Mouse (Mus musculus): Measurements from ENCODE around the gene Dmrtc1c2. TPM values are rescaled to one million over a fixed set of nuclear protein-coding genes. Genes with fewer than 3 reads are reported as not detected.

The Dmrtc1c2 gene
- polyA plus RNA-seq (2017; shearing (Covaris generic)): not detected

GRCm38 (mm10) chrX:102854516-102854915, at the start of gene Dmrtc1c2:
Gene Dmrtc1c2 (minus strand): TSS chrX:102854616.

GRCm38 (mm10) chrX:102867871-102868270, 13.5 kb upstream of the Dmrtc1c2 start, which contains the start of gene 1700031F05Rik:
Gene 1700031F05Rik (minus strand): TSS chrX:102867971.

DNA sequence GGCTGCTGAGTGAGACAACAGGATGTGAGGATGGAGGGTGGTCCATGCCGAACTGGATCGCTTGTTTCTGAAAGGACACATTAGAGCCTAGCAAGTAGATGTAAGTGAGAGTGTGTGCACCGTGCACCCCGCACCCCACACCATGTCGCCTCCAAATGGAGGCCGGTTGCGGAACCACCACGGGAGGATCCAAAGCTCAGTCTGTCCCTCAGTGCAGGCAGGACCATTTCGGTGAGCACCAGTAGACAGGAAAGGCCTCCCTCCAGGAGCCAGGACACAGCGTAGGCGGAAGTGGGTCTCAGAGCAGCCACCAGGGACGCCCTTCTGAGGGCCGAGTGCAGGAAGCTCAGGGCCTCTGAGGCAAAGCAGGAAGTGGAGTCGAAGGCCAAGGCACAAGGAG, 51.8 kb downstream of the Dmrtc1c2 start, which contains the start of gene Dmrtc1c1:
Gene Dmrtc1c1, plus strand, starts transcription at position 301 of the 400 bp plus-strand sequence.

Other genes with a start within 250 kb of the Dmrtc1c2 start
- not detected for gene Phka1, start 210.4 kb downstream of the Dmrtc1c2 start, polyA plus RNA-seq (2017; shearing (Covaris generic))
- not detected for gene Gm3880, start 167.6 kb downstream of the Dmrtc1c2 start, polyA plus RNA-seq (2017; shearing (Covaris generic))
- gene Gm9112, start 147.0 kb downstream of the Dmrtc1c2 start, polyA plus RNA-seq (2017; shearing (Covaris generic)): not detected
- not detected for gene Dmrtc1b, start 146.8 kb downstream of the Dmrtc1c2 start, polyA plus RNA-seq (2017; shearing (Covaris generic))
- gene Dmrtc1c1, start 51.7 kb downstream of the Dmrtc1c2 start, polyA plus RNA-seq (2017; shearing (Covaris generic)): not detected
- not detected for gene 1700031F05Rik, start 13.4 kb upstream of the Dmrtc1c2 start, polyA plus RNA-seq (2017; shearing (Covaris generic))
- not detected for gene Dmrtc1a, start 54.1 kb upstream of the Dmrtc1c2 start, polyA plus RNA-seq (2017; shearing (Covaris generic))
- gene 1700011M02Rik, start 54.3 kb upstream of the Dmrtc1c2 start, polyA plus RNA-seq (2017; shearing (Covaris generic)): not detected
- not detected for gene 1700018G05Rik, start 73.8 kb upstream of the Dmrtc1c2 start, polyA plus RNA-seq (2017; shearing (Covaris generic))

Measured in effector memory CD4-positive, alpha-beta T cell, adult 5 months (primary cell).